Mouse (Mus musculus) lung, postnatal 0 days (tissue): ENCODE measurements around the gene March4.

ENCODE experiments used
- CTCF ChIP-seq: IDR thresholded peaks from 2 replicates; pipeline ENCODE4 v1.5.1; 2016; ENCODE audit warnings: antibody characterized with exemption, mild to moderate bottlenecking
- EP300 ChIP-seq: IDR thresholded peaks from 2 replicates; pipeline ENCODE4 v1.6.1; 2016; ENCODE audit warnings: antibody characterized with exemption, mild to moderate bottlenecking, control low read depth

DNA sequence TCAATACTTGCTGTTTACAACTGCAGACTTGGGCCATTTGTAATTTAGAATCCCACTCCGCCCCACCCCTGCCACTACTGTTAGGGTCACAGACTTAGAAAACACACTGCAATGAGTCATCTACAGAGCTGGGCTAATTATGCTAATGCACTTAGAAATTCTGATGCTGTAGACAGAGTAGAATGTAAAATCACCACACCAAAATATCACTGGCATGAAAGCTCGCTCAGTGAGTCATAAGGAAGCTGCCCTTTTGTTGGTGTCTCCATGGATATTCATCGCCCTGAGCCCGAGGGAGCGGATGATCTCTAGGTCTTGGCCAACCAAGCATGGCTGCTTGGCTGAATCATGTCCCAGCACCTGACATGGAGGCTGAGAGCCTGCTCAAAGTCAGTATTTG lies 1.5 kb upstream of the March4 start:
- TF ChIP-seq CTCF: no peak
- TF ChIP-seq EP300: no peak
